Mouse (Mus musculus): ENCODE results near the gene M1ap.

M1ap gene

GRCm38 (mm10) chr6:83070311-83071219, 123.9 kb downstream of the M1ap start:
- in situ Hi-C loops (cut with MboI) = loop anchor here (10.0 kb wide), 1 partner anchor 66 kb away; no protein-coding TSS in a partner anchor

- in situ Hi-C loops (cut with MboI) = loop anchor here (10.0 kb wide), 1 partner anchor 66 kb away; no protein-coding TSS in a partner anchor
Measured at GRCm38 (mm10) chr6:83071220-83071619, 124.5 kb downstream of the M1ap start.

DNA sequence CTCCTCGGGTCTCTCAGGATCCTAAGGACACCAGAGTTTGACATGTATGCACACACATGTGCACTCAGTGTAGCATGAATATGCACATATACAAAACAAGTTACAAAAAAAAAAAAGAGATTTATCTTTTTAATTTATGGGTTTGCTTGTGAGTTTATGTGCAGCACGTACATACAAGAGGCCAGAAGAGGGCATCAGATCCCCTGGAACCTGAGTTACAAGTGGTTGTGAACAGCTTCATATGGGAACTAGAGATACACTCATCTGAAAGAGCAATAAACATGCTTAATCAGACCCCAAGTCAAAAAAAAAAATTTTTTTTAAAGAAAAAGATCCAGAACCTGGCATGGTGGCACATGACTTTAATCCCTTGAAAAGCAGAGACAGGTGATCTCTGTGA, 128.3 kb downstream of the M1ap start:
- in situ Hi-C loops (cut with MboI) = loop anchor here (10.0 kb wide), 1 partner anchor 70 kb away; no protein-coding TSS in a partner anchor

- in situ Hi-C loops (cut with MboI) = loop anchor here (10.0 kb wide), 1 partner anchor 73 kb away; no protein-coding TSS in a partner anchor
Measured at GRCm38 (mm10) chr6:83077630-83078323, 131.1 kb downstream of the M1ap start, which contains the start of gene Pcgf1. TSS of gene Pcgf1 (plus strand) at chr6:83077869.

- in situ Hi-C loops (cut with MboI) = loop anchor here (10.0 kb wide), 1 partner anchor 74 kb away; no protein-coding TSS in a partner anchor
Measured at GRCm38 (mm10) chr6:83078324-83078858, 131.7 kb downstream of the M1ap start.

Measured in mature B cell (primary cell).